Mouse (Mus musculus): ENCODE data around the gene Rasal1. TPM values are rescaled to one million over a fixed set of nuclear protein-coding genes. Genes with fewer than 3 reads are reported as not detected.

Gene Rasal1
- polyA plus RNA-seq, 1 experiment from 2014 or later = 0.08 TPM

DNA sequence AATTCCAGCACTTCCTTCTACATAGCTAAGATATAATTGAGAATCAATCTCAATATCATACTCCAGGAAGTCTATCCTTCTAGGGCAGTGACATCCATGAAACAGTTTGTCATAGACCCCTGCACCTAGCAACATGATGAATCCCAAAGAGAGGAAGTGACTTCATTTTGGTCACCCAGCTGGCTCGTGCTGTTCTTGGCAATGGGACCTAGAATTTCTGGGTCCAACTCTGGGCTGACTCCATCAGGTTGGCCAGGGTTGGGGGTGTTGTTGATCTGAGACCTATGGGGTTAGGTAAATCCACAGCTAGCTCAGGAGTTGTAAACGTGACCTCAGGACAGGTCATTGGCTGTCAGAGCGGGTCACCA, 38.9 kb downstream of the Rasal1 start:
- DNase-seq (ENCODE audit: low spot score) (no peak), ATAC-seq (ENCODE audit: low FRiP score, low TSS enrichment) (no peak)
- Histone ChIP-seq H3K36me3 (ENCODE audit: control insufficient read depth, insufficient read depth, low read length) (no peaks in the 10 kb centered on the region), H3K27ac (replicated peaks) (no peak overlapping the region), H3K9me3 (ENCODE audit: control insufficient read depth, low read length) (no peaks in the 10 kb centered on the region), H3K4me3 (ENCODE audit: low read depth, low read length) (no peak overlapping the region), H3K9ac (ENCODE audit: low read length) (no peak overlapping the region), H3K4me1 (replicated peaks; ENCODE audit: control insufficient read depth, insufficient read depth) (no peaks in the 10 kb centered on the region), H3K4me2 (replicated peaks; ENCODE audit: low read depth) (no peak overlapping the region), H3K27me3 (ENCODE audit: control insufficient read depth, insufficient read depth, low read length) (no peaks in the 10 kb centered on the region; the same call in 1 of the 2 replicates)
- no peak for TF ChIP-seq EP300 (optimal IDR thresholded peaks at IDR 0.05)
- no peak for TF ChIP-seq CTCF (IDR thresholded peaks at IDR 0.05; ENCODE audit: low read depth)
- 74% methylated on average over 3 of the region's 3 CpGs for WGBS

DNA sequence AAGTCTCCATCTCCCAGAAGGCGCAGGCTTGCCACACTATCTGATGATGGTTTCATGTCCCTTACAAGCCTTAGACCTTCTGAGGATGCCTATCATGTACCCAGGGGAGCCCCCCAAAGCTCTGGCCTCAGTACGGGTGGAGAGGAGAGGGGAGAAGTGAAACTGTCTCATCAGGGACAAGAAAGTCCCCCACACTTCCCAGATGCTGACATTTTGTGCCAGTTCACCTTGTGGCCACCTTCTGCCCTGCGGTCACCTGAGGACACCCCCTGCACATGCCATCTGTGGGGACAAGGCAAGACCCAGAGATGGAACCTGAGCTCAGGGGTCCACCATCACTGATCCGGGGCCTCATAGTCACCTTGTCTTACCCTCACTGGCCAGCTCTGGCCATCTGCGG, 39.3 kb downstream of the Rasal1 start:
- WGBS = 78% methylated on average over 5 of the region's 5 CpGs
- Histone ChIP-seq H3K9me3 (ENCODE audit: control insufficient read depth, low read length) (no peaks in the 10 kb centered on the region), H3K27me3 (ENCODE audit: control insufficient read depth, insufficient read depth, low read length) (no peaks in the 10 kb centered on the region; the same call in 1 of the 2 replicates), H3K4me3 (ENCODE audit: low read depth, low read length) (no peak overlapping the region), H3K36me3 (ENCODE audit: control insufficient read depth, insufficient read depth, low read length) (no peaks in the 10 kb centered on the region), H3K4me1 (replicated peaks; ENCODE audit: control insufficient read depth, insufficient read depth) (no peaks in the 10 kb centered on the region), H3K9ac (ENCODE audit: low read length) (no peak overlapping the region), H3K27ac (replicated peaks) (no peak overlapping the region), H3K4me2 (replicated peaks; ENCODE audit: low read depth) (no peak overlapping the region)
- no peak for DNase-seq (ENCODE audit: low spot score)
- TF ChIP-seq CTCF (IDR thresholded peaks at IDR 0.05; ENCODE audit: low read depth) (no peak), EP300 (optimal IDR thresholded peaks at IDR 0.05) (no peak)
- ATAC-seq (ENCODE audit: low FRiP score, low TSS enrichment) = no peak

DNA sequence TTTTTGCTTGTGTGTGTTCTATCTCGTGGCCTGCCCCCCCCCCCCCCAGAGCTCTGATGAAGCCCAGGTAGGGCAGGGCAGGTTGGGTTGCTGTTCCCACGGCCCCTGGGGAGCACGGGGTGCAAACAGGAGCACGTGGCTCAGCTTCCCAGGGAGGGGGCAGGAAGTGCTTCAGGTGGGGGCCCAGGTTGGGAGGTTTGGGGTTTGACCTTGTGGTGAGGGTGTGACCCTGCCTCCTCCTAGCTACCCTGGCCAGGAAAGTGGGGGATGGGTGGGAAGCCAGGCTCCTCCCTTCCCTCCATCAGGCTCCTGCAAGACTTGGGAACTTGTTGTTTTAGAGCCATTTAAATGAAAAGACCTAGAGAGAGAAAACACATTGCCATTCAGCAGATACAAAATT, 39.8 kb downstream of the Rasal1 start:
- H3K9ac ChIP-seq (ENCODE audit: low read length) = no peak overlapping the region
- H3K9me3 ChIP-seq (ENCODE audit: control insufficient read depth, low read length) = no peaks in the 10 kb centered on the region
- no peaks in the 10 kb centered on the region for H3K27me3 ChIP-seq (ENCODE audit: control insufficient read depth, insufficient read depth, low read length)
- H3K4me1 ChIP-seq (replicated peaks; ENCODE audit: control insufficient read depth, insufficient read depth) = no peaks in the 10 kb centered on the region
- H3K4me2 ChIP-seq (replicated peaks; ENCODE audit: low read depth) = no peak overlapping the region
- no peak overlapping the region for H3K4me3 ChIP-seq (ENCODE audit: low read depth, low read length)
- no peaks in the 10 kb centered on the region for H3K36me3 ChIP-seq (ENCODE audit: control insufficient read depth, insufficient read depth, low read length)
- DNase-seq (ENCODE audit: low spot score) = no peak
- 32% methylated on average over 4 of the region's 4 CpGs for WGBS
- no peak overlapping the region for H3K27ac ChIP-seq (replicated peaks)
- no peak for TF ChIP-seq CTCF (IDR thresholded peaks at IDR 0.05; ENCODE audit: low read depth)
- TF ChIP-seq EP300 (optimal IDR thresholded peaks at IDR 0.05) = no peak
- ATAC-seq (ENCODE audit: low FRiP score, low TSS enrichment) = no peak

DNA sequence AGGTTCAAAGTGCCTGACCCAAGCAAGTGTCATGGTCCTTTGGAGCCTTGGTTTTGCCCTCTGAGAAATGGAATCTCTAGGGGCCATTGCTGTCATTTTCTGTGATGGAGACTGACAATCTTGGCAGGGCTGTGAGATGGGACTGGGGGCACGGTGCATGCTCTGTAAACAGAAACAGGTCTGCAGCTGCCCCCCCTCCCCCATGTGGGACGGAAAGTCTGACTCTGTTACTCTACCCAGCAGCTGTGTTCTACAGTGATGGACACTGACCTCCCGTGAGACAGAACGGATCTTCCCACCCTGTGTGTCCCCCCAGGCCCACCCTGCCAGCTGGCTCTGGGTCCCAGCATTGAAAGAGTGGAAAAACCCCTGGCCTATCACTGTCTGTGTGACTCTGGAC, 41.8 kb downstream of the Rasal1 start:
- Histone ChIP-seq H3K36me3 (ENCODE audit: control insufficient read depth, insufficient read depth, low read length) (no peaks in the 10 kb centered on the region), H3K27me3 (ENCODE audit: control insufficient read depth, insufficient read depth, low read length) (no peaks in the 10 kb centered on the region), H3K27ac (replicated peaks) (no peak overlapping the region), H3K4me3 (ENCODE audit: low read depth, low read length) (no peak overlapping the region), H3K9ac (ENCODE audit: low read length) (no peak overlapping the region), H3K9me3 (ENCODE audit: control insufficient read depth, low read length) (no peaks in the 10 kb centered on the region), H3K4me1 (replicated peaks; ENCODE audit: control insufficient read depth, insufficient read depth) (no peaks in the 10 kb centered on the region), H3K4me2 (replicated peaks; ENCODE audit: low read depth) (no peak overlapping the region)
- no peak for TF ChIP-seq EP300 (optimal IDR thresholded peaks at IDR 0.05)
- no peak for TF ChIP-seq CTCF (IDR thresholded peaks at IDR 0.05; ENCODE audit: low read depth)
- WGBS = 42% methylated on average over 4 of the region's 4 CpGs
- ATAC-seq (ENCODE audit: low FRiP score, low TSS enrichment) (no peak), DNase-seq (ENCODE audit: low spot score) (no peak)

DNA sequence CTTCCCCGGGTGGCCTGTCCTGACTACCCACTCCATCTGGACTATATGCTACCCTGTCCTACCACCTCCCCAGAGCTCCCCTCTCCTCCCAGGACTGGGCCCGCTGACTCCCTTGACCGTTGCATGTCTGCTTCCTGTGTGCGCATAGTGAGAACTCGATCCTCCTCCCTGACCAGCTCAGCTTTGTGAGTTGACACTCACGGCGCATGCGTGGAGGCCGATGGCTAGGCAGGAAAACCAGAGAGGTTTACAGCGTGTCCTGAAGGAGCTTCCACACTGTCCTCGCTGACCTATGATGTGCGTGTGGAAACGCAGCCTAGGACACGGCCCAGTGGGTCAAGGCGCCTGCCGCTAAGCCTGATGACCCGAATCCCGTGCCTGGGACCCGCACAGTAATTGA, 43.4 kb downstream of the Rasal1 start:
- WGBS = 72% methylated on average over 19 of the region's 19 CpGs
- ATAC-seq (ENCODE audit: low FRiP score, low TSS enrichment) (no peak), DNase-seq (ENCODE audit: low spot score) (no peak)
- Histone ChIP-seq H3K4me3 (ENCODE audit: low read depth, low read length) (no peak overlapping the region), H3K9ac (ENCODE audit: low read length) (no peak overlapping the region), H3K9me3 (ENCODE audit: control insufficient read depth, low read length) (no peaks in the 10 kb centered on the region), H3K27me3 (ENCODE audit: control insufficient read depth, insufficient read depth, low read length) (no peaks in the 10 kb centered on the region), H3K36me3 (ENCODE audit: control insufficient read depth, insufficient read depth, low read length) (no peaks in the 10 kb centered on the region), H3K27ac (replicated peaks) (no peak overlapping the region), H3K4me1 (replicated peaks; ENCODE audit: control insufficient read depth, insufficient read depth) (no peaks in the 10 kb centered on the region), H3K4me2 (replicated peaks; ENCODE audit: low read depth) (no peak overlapping the region)
- TF ChIP-seq EP300 (optimal IDR thresholded peaks at IDR 0.05) (no peak), CTCF (IDR thresholded peaks at IDR 0.05; ENCODE audit: low read depth) (no peak)

DNA sequence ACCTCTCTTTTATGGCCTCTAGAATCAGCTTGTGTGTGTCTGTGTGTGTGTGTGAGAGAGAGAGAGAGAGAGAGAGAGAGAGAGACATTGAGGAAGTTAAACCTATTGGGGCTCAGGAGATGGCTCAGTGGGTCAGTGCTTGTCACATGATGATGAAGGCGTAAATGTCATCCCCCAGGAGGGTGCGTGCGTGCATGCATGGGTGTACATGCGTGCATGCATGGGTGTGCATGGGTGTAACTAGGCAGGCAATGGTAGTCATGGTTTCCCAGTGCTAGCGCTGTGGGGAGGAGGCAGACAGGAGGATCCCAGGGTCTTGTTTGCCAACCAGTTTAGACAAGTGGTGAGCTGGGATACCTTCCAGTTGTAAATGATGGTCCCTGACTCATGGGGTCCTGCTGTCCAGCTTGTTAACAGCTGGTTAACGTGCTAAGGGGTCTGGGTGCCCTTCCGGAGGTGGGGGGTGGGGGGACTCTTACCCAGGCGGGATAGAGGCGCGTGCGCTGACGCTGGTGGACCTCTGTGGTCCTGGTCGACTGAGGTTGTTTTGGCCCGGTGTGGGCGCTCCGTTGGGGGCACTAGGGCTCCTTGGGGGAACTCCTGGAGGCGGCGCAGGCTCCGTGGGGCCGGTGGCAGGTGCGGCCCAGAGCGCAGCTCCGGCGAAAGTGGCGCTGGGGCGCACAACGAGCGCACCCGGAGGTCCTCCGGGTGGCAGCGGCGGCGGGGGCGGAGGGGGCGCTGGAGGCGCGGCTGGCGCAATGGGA, 45.5 kb downstream of the Rasal1 start:
- no peaks in the 10 kb centered on the region for H3K27me3 ChIP-seq (ENCODE audit: control insufficient read depth, insufficient read depth, low read length)
- ATAC-seq (ENCODE audit: low FRiP score, low TSS enrichment) (no peak), DNase-seq (ENCODE audit: low spot score) (no peak)
- 24% methylated on average over 38 of the region's 38 CpGs for WGBS
- no peak overlapping the region for H3K9ac ChIP-seq (ENCODE audit: low read length)
- H3K9me3 ChIP-seq (ENCODE audit: control insufficient read depth, low read length) = no peaks in the 10 kb centered on the region
- TF ChIP-seq CTCF (IDR thresholded peaks at IDR 0.05; ENCODE audit: low read depth) = no peak
- no peak for TF ChIP-seq EP300 (optimal IDR thresholded peaks at IDR 0.05)
- H3K27ac ChIP-seq (replicated peaks) = no peak overlapping the region
- H3K4me2 ChIP-seq (replicated peaks; ENCODE audit: low read depth) = no peak overlapping the region
- H3K36me3 ChIP-seq (ENCODE audit: control insufficient read depth, insufficient read depth, low read length) = no peaks in the 10 kb centered on the region
- H3K4me1 ChIP-seq (replicated peaks; ENCODE audit: control insufficient read depth, insufficient read depth) = no peaks in the 10 kb centered on the region
- H3K4me3 ChIP-seq (ENCODE audit: low read depth, low read length) = no peak overlapping the region

Measured in stomach, postnatal 0 days (tissue).